Mouse (Mus musculus) heart, embryonic 10.5 days (tissue): ENCODE measurements at regions not wholly inside any gene's neighbourhood (a gene's known extent, or its start where the extent isn't known, plus 50 kb on each side); places are given as distances from the start of the nearest gene placed in this dataset.

Experiments used
- DNase-seq: peaks from one replicate; pipeline ENCODE4 v3.0.0-alpha.2; 2017; ENCODE audit warnings: low spot score
- H3K27ac ChIP-seq: fragments of 300-500 bp; sonication (generic); 2 replicates; pipeline ENCODE4 v1.5.1; 2016; ENCODE audit warnings: mild to moderate bottlenecking
- H3K27me3 ChIP-seq: fragments of 300-500 bp; sonication (generic); 2 replicates; pipeline ENCODE4 v1.6.1; 2016; ENCODE audit warnings: mild to moderate bottlenecking; ENCODE audit not compliant: poor library complexity, insufficient read depth, severe bottlenecking
- H3K36me3 ChIP-seq: fragments of 300-500 bp; sonication (generic); 2 replicates; pipeline ENCODE4 v1.6.1; 2016; ENCODE audit warnings: mild to moderate bottlenecking, moderate library complexity
- H3K4me1 ChIP-seq: fragments of 300-500 bp; sonication (generic); 2 replicates; pipeline ENCODE4 v1.6.1; 2016; ENCODE audit warnings: mild to moderate bottlenecking
- H3K4me3 ChIP-seq: fragments of 300-500 bp; sonication (generic); 2 replicates; pipeline ENCODE4 v1.5.1; 2016; ENCODE audit warnings: mild to moderate bottlenecking, moderate library complexity
- H3K9me3 ChIP-seq: fragments of 300-500 bp; sonication (generic); 2 replicates; pipeline ENCODE4 v1.6.1; 2016; ENCODE audit warnings: mild to moderate bottlenecking, moderate library complexity
- WGBS: fragments of 180-500 bp; shearing (Covaris S2); methylation state at CpG from one replicate; pipeline ENCODE4 v1.1.7; 2016; 5-methylcytosine and 5-hydroxymethylcytosine counted together

GRCm38 (mm10) chr2:63920997-63921396 is 176.8 kb downstream of the Fign start:
- Histone ChIP-seq H3K4me3 (no peak overlapping the region), H3K36me3 (no peaks in the 10 kb centered on the region), H3K4me1 (no peaks in the 10 kb centered on the region), H3K9me3 (no peaks in the 10 kb centered on the region), H3K27ac (no peak overlapping the region), H3K27me3 (no peaks in the 10 kb centered on the region)
- DNase-seq, result no peak
- 60% methylated on average over 3 of the region's 3 CpGs for WGBS

- H3K27me3 ChIP-seq, result no peaks in the 10 kb centered on the region
- H3K27ac ChIP-seq, result no peak overlapping the region
- no peak for DNase-seq
- no peak overlapping the region for H3K4me3 ChIP-seq
- H3K36me3 ChIP-seq, result no peaks in the 10 kb centered on the region
- H3K9me3 ChIP-seq, result no peaks in the 10 kb centered on the region
- 81% methylated on average over 4 of the region's 4 CpGs for WGBS
- no peaks in the 10 kb centered on the region for H3K4me1 ChIP-seq
Measured at GRCm38 (mm10) chr2:63920019-63920418, 177.8 kb downstream of the Fign start.

DNA sequence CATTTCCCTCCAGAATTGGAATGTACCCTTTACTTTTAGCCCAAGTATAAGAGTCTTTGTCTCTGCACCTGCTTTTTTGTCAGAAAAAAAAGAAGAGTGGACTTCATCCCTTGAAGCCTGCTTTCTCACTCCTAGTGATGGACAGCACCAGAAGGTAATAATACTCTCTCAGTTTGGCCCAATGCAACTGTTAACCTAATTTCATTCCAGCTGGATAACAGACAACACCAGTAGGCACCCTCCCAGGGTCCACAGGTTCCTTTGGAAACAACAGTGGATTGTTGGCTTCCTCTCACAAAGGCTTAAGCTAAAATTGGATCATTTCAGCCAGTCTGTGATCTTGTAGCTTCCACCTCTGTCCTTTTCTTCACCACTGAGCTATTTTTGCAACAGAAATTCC is 197.2 kb downstream of the Fign start:
- Histone ChIP-seq H3K36me3 (no peaks in the 10 kb centered on the region), H3K27me3 (no peaks in the 10 kb centered on the region), H3K9me3 (no peaks in the 10 kb centered on the region), H3K4me1 (no peaks in the 10 kb centered on the region), H3K27ac (no peak overlapping the region), H3K4me3 (no peak overlapping the region)
- no peak for DNase-seq

- Histone ChIP-seq H3K27ac (no peak overlapping the region), H3K36me3 (no peaks in the 10 kb centered on the region), H3K4me1 (peaks cover 6% of the 10 kb centered on the region; the same call in 1 of the 2 replicates), H3K27me3 (no peaks in the 10 kb centered on the region), H3K9me3 (no peaks in the 10 kb centered on the region), H3K4me3 (no peak overlapping the region)
- WGBS, result 70% methylated on average over 6 of the region's 6 CpGs
- DNase-seq, result no peak
Measured at GRCm38 (mm10) chr2:63878477-63878876, 219.4 kb downstream of the Fign start.

- DNase-seq, result no peak
- no peaks in the 10 kb centered on the region for H3K9me3 ChIP-seq
- no peak overlapping the region for H3K4me3 ChIP-seq
- peaks cover 6% of the 10 kb centered on the region; the same call in 1 of the 2 replicates for H3K4me1 ChIP-seq
- no peak overlapping the region for H3K27ac ChIP-seq
- no peaks in the 10 kb centered on the region for H3K36me3 ChIP-seq
- H3K27me3 ChIP-seq, result no peaks in the 10 kb centered on the region
Measured at GRCm38 (mm10) chr2:63877387-63877786, 220.5 kb downstream of the Fign start.

GRCm38 (mm10) chr2:63876375-63876774 is 221.5 kb downstream of the Fign start:
- WGBS, result 11% methylated on average over 3 of the region's 3 CpGs

GRCm38 (mm10) chr2:63875101-63875500 is 222.7 kb downstream of the Fign start:
- no peak overlapping the region for H3K4me3 ChIP-seq
- no peak overlapping the region for H3K27ac ChIP-seq
- H3K27me3 ChIP-seq, result no peaks in the 10 kb centered on the region
- no peaks in the 10 kb centered on the region for H3K36me3 ChIP-seq
- no peak for DNase-seq
- peaks cover 7% of the 10 kb centered on the region; the same call in 1 of the 2 replicates for H3K4me1 ChIP-seq
- H3K9me3 ChIP-seq, result no peaks in the 10 kb centered on the region
- WGBS, result 33% methylated on average over 4 of the region's 4 CpGs

More at GRCm38 (mm10) chr2:63876375-63876774, 221.5 kb downstream of the Fign start:
- Histone ChIP-seq H3K4me3 (no peak overlapping the region), H3K36me3 (no peaks in the 10 kb centered on the region), H3K4me1 (peaks cover 6% of the 10 kb centered on the region; the same call in 1 of the 2 replicates), H3K9me3 (no peaks in the 10 kb centered on the region), H3K27me3 (no peaks in the 10 kb centered on the region), H3K27ac (no peak overlapping the region)
- no peak for DNase-seq

DNA sequence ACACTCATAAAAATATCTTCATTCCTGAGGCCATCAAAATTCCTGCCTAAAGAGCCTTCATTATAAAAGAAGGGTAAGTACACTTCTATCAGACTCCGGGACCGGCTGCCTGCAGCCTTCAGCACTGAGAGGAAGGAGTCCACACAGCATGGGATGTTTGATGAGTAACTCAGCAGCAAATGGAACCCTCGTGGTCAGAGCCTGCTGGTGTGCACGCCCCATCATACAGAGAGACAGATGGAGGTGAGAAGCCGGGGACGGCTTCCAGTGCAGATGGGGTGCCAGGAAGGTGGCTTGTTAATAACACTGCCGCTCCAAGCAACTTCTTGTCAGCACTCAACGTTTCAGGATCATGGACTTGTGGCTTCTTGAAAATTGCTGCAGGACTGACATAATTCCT is 231.3 kb downstream of the Fign start:
- Histone ChIP-seq H3K27ac (no peak overlapping the region), H3K27me3 (no peaks in the 10 kb centered on the region), H3K4me1 (peaks cover 4% of the 10 kb centered on the region; the same call in 1 of the 2 replicates), H3K9me3 (no peaks in the 10 kb centered on the region), H3K4me3 (no peak overlapping the region), H3K36me3 (no peaks in the 10 kb centered on the region)
- DNase-seq, result no peak
- WGBS, result 51% methylated on average over 8 of the region's 8 CpGs

- DNase-seq, result no peak
- Histone ChIP-seq H3K9me3 (no peaks in the 10 kb centered on the region), H3K4me1 (no peaks in the 10 kb centered on the region), H3K27ac (no peak overlapping the region), H3K27me3 (no peaks in the 10 kb centered on the region), H3K36me3 (no peaks in the 10 kb centered on the region), H3K4me3 (no peak overlapping the region)
- 81% methylated on average over 3 of the region's 3 CpGs for WGBS
Measured at GRCm38 (mm10) chr2:63861821-63862220, 236.0 kb downstream of the Fign start.

DNA sequence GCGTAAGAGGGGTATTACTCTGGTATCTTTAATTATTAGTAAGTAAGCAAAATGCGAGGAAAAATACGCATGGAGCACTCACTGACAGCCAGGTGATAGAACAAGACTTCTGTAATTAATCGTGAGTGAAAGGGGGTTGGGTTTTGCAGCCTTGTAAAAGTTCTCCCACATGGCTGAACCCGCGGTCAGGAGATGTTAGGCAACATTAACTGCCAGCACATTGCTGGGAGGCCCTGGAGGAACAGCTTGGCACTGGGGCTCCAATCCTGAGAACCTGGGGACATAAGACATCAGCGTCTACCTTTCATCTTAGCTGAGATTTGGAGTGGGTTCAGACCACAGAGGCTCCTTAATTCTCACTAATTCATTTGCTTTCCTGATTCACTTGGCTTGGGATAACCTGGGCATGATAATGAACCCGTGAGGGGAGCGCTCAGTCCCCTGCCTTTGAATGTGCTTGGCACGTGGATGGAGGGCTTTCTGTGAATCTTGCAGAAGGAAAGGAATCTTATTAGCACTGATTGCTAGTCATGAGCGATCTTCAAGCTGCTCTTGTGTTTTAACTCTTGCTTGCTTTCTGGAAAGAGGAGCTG is 241.3 kb downstream of the Fign start:
- no peak overlapping the region for H3K4me3 ChIP-seq
- H3K27me3 ChIP-seq, result no peaks in the 10 kb centered on the region
- DNase-seq, result no peak
- no peak overlapping the region for H3K27ac ChIP-seq
- WGBS, result 53% methylated on average over 11 of the region's 11 CpGs
- no peaks in the 10 kb centered on the region for H3K36me3 ChIP-seq
- H3K9me3 ChIP-seq, result no peaks in the 10 kb centered on the region
- H3K4me1 ChIP-seq, result peaks cover 5% of the 10 kb centered on the region; the same call in 1 of the 2 replicates

- no peaks in the 10 kb centered on the region for H3K36me3 ChIP-seq
- no peak overlapping the region for H3K27ac ChIP-seq
- no peak overlapping the region for H3K4me3 ChIP-seq
- no peak for DNase-seq
- peaks cover 5% of the 10 kb centered on the region; the same call in 1 of the 2 replicates for H3K4me1 ChIP-seq
- WGBS, result 84% methylated on average over 5 of the region's 5 CpGs
- H3K27me3 ChIP-seq, result no peaks in the 10 kb centered on the region
- no peaks in the 10 kb centered on the region for H3K9me3 ChIP-seq
Measured at GRCm38 (mm10) chr2:63855476-63855875, 242.4 kb downstream of the Fign start.

GRCm38 (mm10) chr2:63854198-63854875 is 243.5 kb downstream of the Fign start:
- Histone ChIP-seq H3K27ac (no peak overlapping the region; the same call in 1 of the 2 replicates), H3K4me3 (no peak overlapping the region), H3K4me1 (peaks cover 5% of the 10 kb centered on the region; the same call in 1 of the 2 replicates), H3K36me3 (no peaks in the 10 kb centered on the region), H3K9me3 (no peaks in the 10 kb centered on the region), H3K27me3 (no peaks in the 10 kb centered on the region)
- no peak for DNase-seq
- WGBS, result 47% methylated on average over 1 of the region's 1 CpGs

- DNase-seq, result no peak
- 78% methylated on average over 10 of the region's 10 CpGs for WGBS
- H3K36me3 ChIP-seq, result no peaks in the 10 kb centered on the region
- no peaks in the 10 kb centered on the region for H3K9me3 ChIP-seq
- H3K4me1 ChIP-seq, result peaks cover 5% of the 10 kb centered on the region; the same call in 1 of the 2 replicates
- H3K27me3 ChIP-seq, result no peaks in the 10 kb centered on the region
- H3K4me3 ChIP-seq, result no peak overlapping the region
- no peak overlapping the region for H3K27ac ChIP-seq
Measured at GRCm38 (mm10) chr2:63853226-63853625, 244.6 kb downstream of the Fign start.
